ENCODE assay signal across 23 mouse cellular contexts in genomic region chr2:152447461-152447860, GRCm38 (mm10). TPM values are rescaled to one million over a fixed set of nuclear protein-coding genes. Genes with fewer than 3 reads are reported as not detected.
DNase-seq lines count a peak whose midpoint lies in the region; ATAC-seq and TF ChIP-seq lines count a peak whose summit lies in the region.
"Had no signal": no experiment of that assay in that cellular context is flagged by ENCODE, and none has a peak within 500 bp of the region (broad histone marks: within the 10 kb centered on the region; RNA-seq: fewer than 3 reads in every experiment).

No protein-coding gene starts in this region.

- 0 out of 2 replicates have a peak, but pooled peaks cover 4% of the 10 kb centered on the region for H3K27me3 ChIP-seq in heart, embryonic 12.5 days (replicated peaks)
- no peaks in the 10 kb centered on the region for H3K27me3 ChIP-seq in kidney, postnatal 0 days (ENCODE audit: insufficient read depth, low read length)
- no peaks in the 10 kb centered on the region for H3K27me3 ChIP-seq in kidney, embryonic 16.5 days (ENCODE audit: insufficient read depth, low read length)
- H3K27me3 ChIP-seq in embryonic facial prominence, embryonic 13.5 days, result no peaks in the 10 kb centered on the region
- H3K27me3 ChIP-seq: embryonic facial prominence, embryonic 12.5 days; forebrain, embryonic 12.5 days; hindbrain, embryonic 15.5 days had no signal

- DNase-seq in heart, adult 8-10 months (ENCODE audit: low spot score), result no peak
- peak; percentile 66 for DNase-seq in kidney, postnatal 0 days (ENCODE audit: low spot score)
- DNase-seq in brain, adult 2 months (ENCODE audit: low read depth, low spot score), result peak; percentile 14
- no peak for DNase-seq in cerebellum, postnatal 10 days
- DNase-seq: adrenal gland, adult 8-10 months; cerebellum, adult 18-20 months; cerebellum, adult 9-11 months; gastrocnemius, postnatal 10 days; heart, adult 2 months had no signal

- WGBS in heart, embryonic 12.5 days, result 18% methylated on average over 5 of the region's 5 CpGs
- WGBS in kidney, postnatal 0 days, result 7% methylated on average over 5 of the region's 5 CpGs
- WGBS in kidney, embryonic 16.5 days, result 14% methylated on average over 5 of the region's 5 CpGs
- WGBS in embryonic facial prominence, embryonic 13.5 days, result 62% methylated on average over 5 of the region's 5 CpGs

- no peaks in the 10 kb centered on the region for H3K9me3 ChIP-seq in heart, embryonic 12.5 days (replicated peaks)
- no peaks in the 10 kb centered on the region for H3K9me3 ChIP-seq in kidney, postnatal 0 days (replicated peaks; ENCODE audit: low read length)
- H3K9me3 ChIP-seq in kidney, embryonic 16.5 days (ENCODE audit: low read length), result no peaks in the 10 kb centered on the region
- H3K9me3 ChIP-seq in embryonic facial prominence, embryonic 13.5 days, result no peaks in the 10 kb centered on the region
- H3K9me3 ChIP-seq: embryonic facial prominence, embryonic 12.5 days; forebrain, embryonic 12.5 days; hindbrain, embryonic 15.5 days had no signal

- no peak for TF ChIP-seq CTCF in kidney, postnatal 0 days (IDR thresholded peaks at IDR 0.05; ENCODE audit: low read depth)

- no peak overlapping the region for H3K27ac ChIP-seq in heart, embryonic 12.5 days (ENCODE audit: poor library complexity, severe bottlenecking)
- no peak overlapping the region for H3K27ac ChIP-seq in kidney, postnatal 0 days
- H3K27ac ChIP-seq in kidney, embryonic 16.5 days (ENCODE audit: low read length), result no peak overlapping the region
- no peak overlapping the region for H3K27ac ChIP-seq in embryonic facial prominence, embryonic 13.5 days
- H3K27ac ChIP-seq: embryonic facial prominence, embryonic 12.5 days; forebrain, embryonic 12.5 days; heart, adult 2 months; hindbrain, embryonic 15.5 days had no signal

- H3K4me3 ChIP-seq in heart, embryonic 12.5 days, result no peak overlapping the region
- no peak overlapping the region for H3K4me3 ChIP-seq in kidney, postnatal 0 days (replicated peaks; ENCODE audit: low read depth, low read length)
- no peak overlapping the region for H3K4me3 ChIP-seq in kidney, embryonic 16.5 days (ENCODE audit: low read length)
- no peak overlapping the region for H3K4me3 ChIP-seq in embryonic facial prominence, embryonic 13.5 days
- H3K4me3 ChIP-seq: embryonic facial prominence, embryonic 12.5 days; forebrain, embryonic 12.5 days; heart, adult 2 months; hindbrain, embryonic 15.5 days had no signal

- ATAC-seq in heart, embryonic 12.5 days (ENCODE audit: insufficient number of reproducible peaks, low FRiP score), result no peak
- no peak for ATAC-seq in kidney, postnatal 0 days (replicated peaks; ENCODE audit: low FRiP score, low read depth)
- ATAC-seq in kidney, embryonic 16.5 days (ENCODE audit: low FRiP score, low TSS enrichment), result no peak
- no peak for ATAC-seq in embryonic facial prominence, embryonic 13.5 days (ENCODE audit: insufficient number of reproducible peaks, insufficient read depth, low FRiP score, low TSS enrichment, low read depth)
- ATAC-seq: forebrain, embryonic 16.5 days; intestine, embryonic 16.5 days had no signal

- H3K9ac ChIP-seq in heart, embryonic 12.5 days, result no peak overlapping the region
- no peak overlapping the region for H3K9ac ChIP-seq in kidney, postnatal 0 days (ENCODE audit: low read depth, low read length)
- H3K9ac ChIP-seq in kidney, embryonic 16.5 days (replicated peaks; ENCODE audit: low read length), result no peak overlapping the region
- peak overlapping the region; percentile 27; the same call in 1 of the 2 replicates for H3K9ac ChIP-seq in embryonic facial prominence, embryonic 13.5 days
- H3K9ac ChIP-seq: embryonic facial prominence, embryonic 12.5 days; forebrain, embryonic 12.5 days; hindbrain, embryonic 15.5 days had no signal

- peaks cover 25% of the 10 kb centered on the region for H3K4me1 ChIP-seq in heart, embryonic 12.5 days (replicated peaks)
- 0 out of 2 replicates have a peak, but pooled peaks cover 5% of the 10 kb centered on the region for H3K4me1 ChIP-seq in kidney, postnatal 0 days (replicated peaks; ENCODE audit: insufficient read depth, low read length)
- H3K4me1 ChIP-seq in kidney, embryonic 16.5 days (ENCODE audit: insufficient read depth, low read length), result peaks cover 10% of the 10 kb centered on the region; the same call in 1 of the 2 replicates
- H3K4me1 ChIP-seq in embryonic facial prominence, embryonic 13.5 days, result peaks cover 11% of the 10 kb centered on the region; the same call in 1 of the 2 replicates
- H3K4me1 ChIP-seq: forebrain, embryonic 12.5 days; hindbrain, embryonic 15.5 days had no signal

- H3K4me2 ChIP-seq in heart, embryonic 12.5 days, result peak overlapping the region; percentile 1; the same call in 1 of the 2 replicates
- no peak overlapping the region for H3K4me2 ChIP-seq in kidney, postnatal 0 days (ENCODE audit: low read length)
- no peak overlapping the region for H3K4me2 ChIP-seq in kidney, embryonic 16.5 days (replicated peaks; ENCODE audit: low read depth, low read length)
- H3K4me2 ChIP-seq in embryonic facial prominence, embryonic 13.5 days, result no peak overlapping the region
- H3K4me2 ChIP-seq: embryonic facial prominence, embryonic 12.5 days; forebrain, embryonic 12.5 days; hindbrain, embryonic 15.5 days had no signal

- H3K36me3 ChIP-seq in heart, embryonic 12.5 days, result no peaks in the 10 kb centered on the region; the same call in 1 of the 2 replicates
- H3K36me3 ChIP-seq in kidney, postnatal 0 days (ENCODE audit: insufficient read depth, low read length), result no peaks in the 10 kb centered on the region
- no peaks in the 10 kb centered on the region for H3K36me3 ChIP-seq in kidney, embryonic 16.5 days (ENCODE audit: insufficient read depth, low read length)
- no peaks in the 10 kb centered on the region for H3K36me3 ChIP-seq in embryonic facial prominence, embryonic 13.5 days
- H3K36me3 ChIP-seq: embryonic facial prominence, embryonic 12.5 days; forebrain, embryonic 12.5 days; hindbrain, embryonic 15.5 days had no signal

RNA-seq across cellular contexts. Expression of gene Defb23, which starts 17.0 kb away (rescaled TPM):
- polyA plus RNA-seq in heart, embryonic 12.5 days (2016; fragmentation: Nextera tagmentation; extraction: Ambion mirVana), result not detected in 2 replicates
- not detected for total RNA-seq in heart, adult 8-10 months (2022)
- not detected in 2 replicates for polyA plus RNA-seq in kidney, postnatal 0 days (2015; fragmentation: Nextera tagmentation; extraction: Ambion mirVana)
- not detected in 2 replicates for polyA plus RNA-seq in kidney, embryonic 16.5 days (2015; fragmentation: Nextera tagmentation; extraction: Ambion mirVana)
- polyA plus RNA-seq in embryonic facial prominence, embryonic 13.5 days (2015; fragmentation: Nextera tagmentation; extraction: Ambion mirVana), result not detected in 2 replicates
- total RNA-seq: adrenal gland, adult 8-10 months; adrenal gland, postnatal 4 days; CH12.LX; gastrocnemius, postnatal 10 days; heart, adult 2 months; heart, postnatal 25 days had no signal
- polyA plus RNA-seq: embryonic facial prominence, embryonic 12.5 days; forebrain, embryonic 12.5 days; forebrain, embryonic 16.5 days; frontal cortex, adult 2 months; heart, adult 2 months; heart, embryonic 16.5 days; hindbrain, embryonic 11.5 days; hindbrain, embryonic 15.5 days; intestine, embryonic 16.5 days had no signal

RNA-seq across cellular contexts. Expression of gene Defb20, which starts 29.4 kb away (rescaled TPM):
- polyA plus RNA-seq in heart, embryonic 12.5 days (2016; fragmentation: Nextera tagmentation; extraction: Ambion mirVana), result not detected in 2 replicates
- total RNA-seq in heart, adult 8-10 months (2022), result not detected
- polyA plus RNA-seq in kidney, postnatal 0 days (2015; fragmentation: Nextera tagmentation; extraction: Ambion mirVana), result 0.17 TPM in 1 of 2 replicates, not detected in the other
- not detected in 2 replicates for polyA plus RNA-seq in kidney, embryonic 16.5 days (2015; fragmentation: Nextera tagmentation; extraction: Ambion mirVana)
- not detected in 2 replicates for polyA plus RNA-seq in embryonic facial prominence, embryonic 13.5 days (2015; fragmentation: Nextera tagmentation; extraction: Ambion mirVana)
- total RNA-seq: adrenal gland, adult 8-10 months; adrenal gland, postnatal 4 days; CH12.LX; gastrocnemius, postnatal 10 days; heart, adult 2 months; heart, postnatal 25 days had no signal
- polyA plus RNA-seq: embryonic facial prominence, embryonic 12.5 days; forebrain, embryonic 12.5 days; forebrain, embryonic 16.5 days; heart, adult 2 months; heart, embryonic 16.5 days; hindbrain, embryonic 11.5 days; hindbrain, embryonic 15.5 days; intestine, embryonic 16.5 days had no signal

RNA-seq across cellular contexts. Expression of gene 6820408C15Rik, which starts 32.1 kb away (rescaled TPM):
- 1.7 and 2.1 TPM in 2 replicates for polyA plus RNA-seq in heart, embryonic 12.5 days (2016; fragmentation: Nextera tagmentation; extraction: Ambion mirVana)
- total RNA-seq in heart, adult 8-10 months (2022), result 1 to 10 TPM; 1.5 to 2.9 (median 2.3) TPM
- 0.76 and 0.92 TPM in 2 replicates for polyA plus RNA-seq in kidney, postnatal 0 days (2015; fragmentation: Nextera tagmentation; extraction: Ambion mirVana)
- polyA plus RNA-seq in kidney, embryonic 16.5 days (2015; fragmentation: Nextera tagmentation; extraction: Ambion mirVana), result 0.67 and 0.85 TPM in 2 replicates
- polyA plus RNA-seq in embryonic facial prominence, embryonic 13.5 days (2015; fragmentation: Nextera tagmentation; extraction: Ambion mirVana), result 0.25 and 0.44 TPM in 2 replicates
- total RNA-seq: CH12.LX; gastrocnemius, postnatal 10 days had no signal

RNA-seq across cellular contexts. Expression of gene Zcchc3, which starts 32.6 kb away (rescaled TPM):
- 61.4 and 64.9 TPM in 2 replicates for polyA plus RNA-seq in heart, embryonic 12.5 days (2016; fragmentation: Nextera tagmentation; extraction: Ambion mirVana)
- total RNA-seq in heart, adult 8-10 months (2022), result 1 to 10 TPM; 5.8 to 7.6 (median 6.4) TPM
- 28.3 and 31.0 TPM in 2 replicates for polyA plus RNA-seq in kidney, postnatal 0 days (2015; fragmentation: Nextera tagmentation; extraction: Ambion mirVana)
- 31.5 and 34.2 TPM in 2 replicates for polyA plus RNA-seq in kidney, embryonic 16.5 days (2015; fragmentation: Nextera tagmentation; extraction: Ambion mirVana)
- polyA plus RNA-seq in embryonic facial prominence, embryonic 13.5 days (2015; fragmentation: Nextera tagmentation; extraction: Ambion mirVana), result 44.1 and 47.8 TPM in 2 replicates
- total RNA-seq: CH12.LX had no signal

RNA-seq across cellular contexts. Expression of gene Defb22, which starts 42.5 kb away (rescaled TPM):
- polyA plus RNA-seq in heart, embryonic 12.5 days (2016; fragmentation: Nextera tagmentation; extraction: Ambion mirVana), result not detected in 2 replicates
- not detected for total RNA-seq in heart, adult 8-10 months (2022)
- not detected in 2 replicates for polyA plus RNA-seq in kidney, postnatal 0 days (2015; fragmentation: Nextera tagmentation; extraction: Ambion mirVana)
- polyA plus RNA-seq in kidney, embryonic 16.5 days (2015; fragmentation: Nextera tagmentation; extraction: Ambion mirVana), result not detected in 2 replicates
- not detected in 2 replicates for polyA plus RNA-seq in embryonic facial prominence, embryonic 13.5 days (2015; fragmentation: Nextera tagmentation; extraction: Ambion mirVana)
- total RNA-seq: adrenal gland, adult 8-10 months; adrenal gland, postnatal 4 days; CH12.LX; gastrocnemius, postnatal 10 days; heart, adult 2 months; heart, postnatal 25 days had no signal
- polyA plus RNA-seq: embryonic facial prominence, embryonic 12.5 days; forebrain, embryonic 12.5 days; forebrain, embryonic 16.5 days; frontal cortex, adult 2 months; heart, adult 2 months; heart, embryonic 16.5 days; hindbrain, embryonic 11.5 days; hindbrain, embryonic 15.5 days; intestine, embryonic 16.5 days had no signal

Comparison
In these comparisons a context has a peak if more than half of its experiments do, and no peak if none do; other contexts are left out.
1. DNase-seq: peak in kidney, postnatal 0 days (single experiment) and brain, adult 2 months (single experiment); none in heart, adult 8-10 months (single experiment) and cerebellum, postnatal 10 days (0 of 2).